Mouse (Mus musculus): ENCODE measurements around the gene Ston1. TPM values are rescaled to one million over a fixed set of nuclear protein-coding genes. Genes with fewer than 3 reads are reported as not detected.
A peak's percentile ranks its signal among the peaks of the same experiment; 100 is the strongest.

Ston1 gene
- polyA plus RNA-seq (2011; ENCODE audit: insufficient read length, low read depth, missing spikeins), result 88.3 and 103 TPM in 2 replicates

DNA sequence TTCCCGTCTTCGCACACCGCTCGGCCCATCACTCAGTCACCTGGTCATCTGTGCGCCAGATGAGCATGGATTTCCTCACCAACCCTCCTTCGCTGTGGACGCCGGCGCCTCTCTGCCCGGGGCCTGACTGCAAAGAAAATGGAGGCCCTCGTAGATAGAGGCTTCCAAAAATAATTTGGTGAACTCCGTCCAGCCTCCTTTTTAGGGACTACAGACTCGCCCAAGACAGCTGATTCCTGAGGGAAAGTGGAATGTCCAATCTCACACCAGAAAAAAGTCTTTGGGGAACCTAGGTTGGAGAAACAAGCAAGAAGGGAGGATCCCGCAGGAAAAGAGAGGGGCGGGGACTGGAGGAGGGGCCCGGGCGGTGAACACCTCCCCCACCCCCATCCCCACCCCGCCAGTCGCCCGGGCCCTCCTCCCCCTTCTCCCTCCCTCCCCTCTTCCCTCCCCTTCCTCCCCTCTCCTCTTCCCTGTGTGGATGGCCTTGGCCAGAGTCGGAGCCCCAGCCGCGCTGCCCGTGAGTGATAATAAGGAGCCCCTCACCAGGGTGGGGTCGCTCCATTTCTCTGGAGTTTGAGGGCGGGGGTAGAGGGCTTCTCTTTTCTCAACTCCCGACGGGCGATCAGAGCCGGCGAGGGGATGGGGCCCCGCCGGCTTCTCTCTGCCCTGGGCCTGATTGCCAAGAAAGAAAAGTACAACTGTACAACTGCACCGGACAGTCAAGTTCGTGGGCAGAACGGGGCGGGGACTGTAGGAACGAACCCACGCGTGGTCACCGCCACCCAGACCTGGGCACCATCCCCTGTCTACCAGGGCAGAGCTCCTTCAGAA lies at the start of gene Ston1:
Gene Ston1 (plus strand): TSS at position 463 of the 834 bp plus-strand sequence.
- Histone ChIP-seq H3K4me1 (ENCODE audit: control insufficient read depth, insufficient read depth, low read length) (peaks cover 9% of the 10 kb centered on the region; the same call in 1 of the 2 replicates), H3K4me3 (ENCODE audit: insufficient read depth, low read length) (peak within 1 kb of the TSS; percentile 89), H3K27ac (ENCODE audit: insufficient read depth, low read length) (peak within 1 kb of the TSS; percentile 90)
- TF ChIP-seq POLR2A (IDR thresholded peaks at IDR 0.05; ENCODE audit: low read depth, low read length), result peak; percentile 72
- no peak; the same call in 1 of the 2 replicates for TF ChIP-seq CTCF (IDR thresholded peaks at IDR 0.05; ENCODE audit: borderline replicate concordance, insufficient read depth, low read length)

DNA sequence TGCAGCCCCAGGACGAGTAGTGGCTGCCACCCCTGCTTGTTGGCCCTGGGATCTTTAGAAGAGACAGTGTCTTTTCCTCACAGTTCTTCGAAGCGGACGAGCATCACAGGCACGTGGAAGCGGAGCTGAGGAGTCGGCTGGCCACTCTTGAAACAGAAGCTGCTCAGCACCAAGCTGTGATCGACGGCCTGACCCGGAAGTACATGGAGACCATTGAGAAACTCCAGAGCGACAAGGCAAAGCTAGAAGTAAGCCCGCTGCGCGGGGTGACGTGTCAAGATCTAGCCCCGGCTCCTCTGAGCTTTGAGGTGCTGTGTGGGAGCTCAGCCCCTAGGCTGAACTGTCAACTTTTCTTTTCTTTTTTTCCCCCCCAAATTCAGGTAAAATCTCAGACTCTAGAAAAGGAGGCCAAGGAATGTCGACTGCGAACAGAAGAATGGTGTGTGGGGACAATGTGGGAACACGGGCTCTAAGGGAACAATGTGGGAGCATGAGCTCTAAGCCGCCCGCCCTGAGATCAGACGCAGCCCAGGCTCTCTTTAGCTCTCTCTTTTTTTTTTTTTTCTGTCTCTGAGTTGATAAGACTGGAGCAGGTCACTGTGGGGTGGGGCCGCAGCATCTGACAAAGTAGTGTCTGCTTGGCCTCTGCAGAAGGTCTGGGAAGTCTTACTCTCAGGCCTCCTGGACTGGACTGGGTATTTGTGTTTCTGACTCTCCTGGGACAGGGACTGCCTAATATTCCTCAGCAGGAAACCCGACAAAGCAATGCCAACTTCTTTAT lies 47.9 kb upstream of the Ston1 start:
- TF ChIP-seq POLR2A (IDR thresholded peaks at IDR 0.05; ENCODE audit: low read depth, low read length), result no peak
- TF ChIP-seq CTCF (IDR thresholded peaks at IDR 0.05; ENCODE audit: borderline replicate concordance, insufficient read depth, low read length), result no peak
- Histone ChIP-seq H3K4me1 (ENCODE audit: control insufficient read depth, insufficient read depth, low read length) (0 out of 2 replicates have a peak, but pooled peaks cover 3% of the 10 kb centered on the region), H3K27ac (ENCODE audit: insufficient read depth, low read length) (no peak overlapping the region), H3K4me3 (ENCODE audit: insufficient read depth, low read length) (no peak overlapping the region)

DNA sequence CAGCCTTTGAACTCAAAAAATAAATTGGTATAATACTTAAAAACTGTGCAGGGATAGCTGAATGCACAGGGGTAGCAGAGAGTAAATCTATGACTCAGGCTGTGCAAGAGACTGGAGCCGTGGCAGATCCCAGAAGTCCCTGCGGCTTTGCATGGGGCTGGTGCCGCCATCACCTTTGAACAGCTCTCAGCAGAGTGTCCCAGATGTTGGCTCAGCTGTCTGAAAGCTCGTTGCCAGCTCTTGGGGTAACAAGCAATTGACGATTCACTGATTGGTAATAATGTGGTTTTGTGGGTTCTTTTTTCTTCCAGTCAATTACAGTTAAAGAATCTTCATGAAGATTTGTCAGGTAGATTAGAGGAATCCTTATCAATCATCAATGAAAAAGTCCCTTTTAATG lies 47.1 kb upstream of the Ston1 start:
- TF ChIP-seq POLR2A (IDR thresholded peaks at IDR 0.05; ENCODE audit: low read depth, low read length) (no peak), CTCF (IDR thresholded peaks at IDR 0.05; ENCODE audit: borderline replicate concordance, insufficient read depth, low read length) (no peak)
- H3K4me1 ChIP-seq (ENCODE audit: control insufficient read depth, insufficient read depth, low read length), result 0 out of 2 replicates have a peak, but pooled peaks cover 3% of the 10 kb centered on the region
- H3K4me3 ChIP-seq (ENCODE audit: insufficient read depth, low read length), result no peak overlapping the region
- no peak overlapping the region for H3K27ac ChIP-seq (ENCODE audit: insufficient read depth, low read length)

DNA sequence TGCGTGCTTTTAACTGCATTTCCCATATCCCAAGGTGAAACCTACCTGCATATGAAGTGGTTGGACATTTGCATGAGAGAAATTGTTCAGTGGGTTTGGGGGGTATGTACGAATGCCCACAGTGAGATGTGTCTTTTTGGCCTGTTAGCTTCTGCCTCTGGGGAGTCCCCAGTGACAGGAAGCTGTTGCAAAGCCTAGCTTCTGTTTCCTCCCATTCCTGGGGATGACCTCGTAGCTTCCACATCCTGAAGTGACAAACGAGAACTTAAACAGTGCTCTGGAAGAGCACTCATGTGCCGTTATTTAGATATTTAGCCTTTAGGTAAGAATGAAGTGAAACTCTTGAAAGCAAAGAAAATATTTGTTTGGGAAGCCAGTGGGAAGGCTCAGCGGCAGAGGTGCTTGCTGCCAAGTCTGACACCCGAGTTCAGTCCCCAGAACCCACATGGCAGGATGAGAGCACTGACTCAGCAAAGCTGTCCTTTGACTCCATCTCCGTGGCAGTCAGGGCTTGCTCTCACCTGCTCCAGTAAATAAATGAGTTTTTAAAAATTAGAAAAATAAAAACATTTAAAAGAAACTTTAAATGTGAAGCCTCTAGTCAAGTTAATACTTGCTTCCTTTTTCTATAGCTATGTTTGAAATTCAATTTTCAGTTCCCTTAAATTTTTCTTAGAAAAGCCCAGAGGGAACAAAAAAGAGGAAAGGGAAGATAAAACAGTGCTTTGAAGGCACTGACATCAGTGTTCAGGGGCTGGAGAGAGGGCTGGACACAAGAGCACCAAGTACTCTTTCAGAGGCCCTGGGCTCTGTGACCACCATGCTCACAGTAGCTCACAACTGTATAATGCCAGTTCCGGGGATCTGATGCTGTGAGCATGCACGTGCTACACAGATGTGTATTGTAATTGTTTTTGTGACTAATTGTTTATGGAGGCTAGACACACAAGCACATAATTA lies 46.2 kb upstream of the Ston1 start:
- no peak overlapping the region for H3K4me3 ChIP-seq (ENCODE audit: insufficient read depth, low read length)
- H3K27ac ChIP-seq (ENCODE audit: insufficient read depth, low read length), result no peak overlapping the region
- TF ChIP-seq POLR2A (IDR thresholded peaks at IDR 0.05; ENCODE audit: low read depth, low read length) (no peak), CTCF (IDR thresholded peaks at IDR 0.05; ENCODE audit: borderline replicate concordance, insufficient read depth, low read length) (no peak)
- H3K4me1 ChIP-seq (ENCODE audit: control insufficient read depth, insufficient read depth, low read length), result 0 out of 2 replicates have a peak, but pooled peaks cover 3% of the 10 kb centered on the region

DNA sequence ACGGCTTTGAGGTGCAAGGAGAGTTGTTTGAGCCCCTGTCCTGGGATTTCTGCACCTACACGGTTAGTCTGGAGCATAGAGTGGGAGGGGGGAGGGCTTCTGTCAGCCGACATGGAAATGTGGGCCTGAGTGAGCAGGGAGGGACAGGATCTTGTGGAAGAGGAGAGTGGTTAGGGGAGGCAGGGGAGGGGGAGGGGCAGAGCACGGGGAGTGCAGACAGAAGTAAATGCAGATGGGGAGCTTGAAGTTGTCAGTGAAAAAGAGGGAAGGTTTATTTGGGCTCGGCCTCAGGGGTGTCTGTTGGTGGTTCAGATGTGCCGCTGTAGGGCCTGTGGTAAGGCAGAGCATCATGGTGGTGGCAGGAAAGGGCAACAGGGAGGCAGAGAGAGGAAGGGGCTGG lies 44.9 kb upstream of the Ston1 start:
- H3K4me1 ChIP-seq (ENCODE audit: control insufficient read depth, insufficient read depth, low read length), result 0 out of 2 replicates have a peak, but pooled peaks cover 3% of the 10 kb centered on the region
- TF ChIP-seq POLR2A (IDR thresholded peaks at IDR 0.05; ENCODE audit: low read depth, low read length) (no peak), CTCF (IDR thresholded peaks at IDR 0.05; ENCODE audit: borderline replicate concordance, insufficient read depth, low read length) (no peak)
- no peak overlapping the region for H3K4me3 ChIP-seq (ENCODE audit: insufficient read depth, low read length)
- no peak overlapping the region for H3K27ac ChIP-seq (ENCODE audit: insufficient read depth, low read length)

DNA sequence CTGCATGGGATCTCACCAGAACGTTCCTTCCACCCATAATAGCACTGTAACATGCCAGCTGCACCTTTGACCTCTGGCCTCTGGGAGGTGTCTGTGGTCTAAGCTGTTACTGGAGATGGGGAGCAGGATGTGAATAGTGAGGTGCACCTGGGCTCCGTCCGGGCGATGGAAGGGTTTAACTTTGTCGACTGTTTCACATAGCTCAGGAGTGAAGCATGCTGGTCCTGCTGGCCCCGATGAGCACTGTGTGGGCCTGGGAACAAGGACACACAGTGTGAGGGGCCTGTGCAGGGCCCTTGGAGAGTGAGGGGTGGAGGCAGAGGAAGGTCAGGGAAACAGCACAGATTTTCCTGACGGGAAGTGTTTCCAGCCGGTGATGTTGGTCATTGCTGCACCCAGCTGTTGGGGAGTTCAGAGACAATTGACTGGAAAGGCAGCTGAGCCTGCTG lies 44.5 kb upstream of the Ston1 start:
- TF ChIP-seq CTCF (IDR thresholded peaks at IDR 0.05; ENCODE audit: borderline replicate concordance, insufficient read depth, low read length) (no peak), POLR2A (IDR thresholded peaks at IDR 0.05; ENCODE audit: low read depth, low read length) (no peak)
- Histone ChIP-seq H3K4me1 (ENCODE audit: control insufficient read depth, insufficient read depth, low read length) (0 out of 2 replicates have a peak, but pooled peaks cover 3% of the 10 kb centered on the region), H3K27ac (ENCODE audit: insufficient read depth, low read length) (no peak overlapping the region), H3K4me3 (ENCODE audit: insufficient read depth, low read length) (no peak overlapping the region)

DNA sequence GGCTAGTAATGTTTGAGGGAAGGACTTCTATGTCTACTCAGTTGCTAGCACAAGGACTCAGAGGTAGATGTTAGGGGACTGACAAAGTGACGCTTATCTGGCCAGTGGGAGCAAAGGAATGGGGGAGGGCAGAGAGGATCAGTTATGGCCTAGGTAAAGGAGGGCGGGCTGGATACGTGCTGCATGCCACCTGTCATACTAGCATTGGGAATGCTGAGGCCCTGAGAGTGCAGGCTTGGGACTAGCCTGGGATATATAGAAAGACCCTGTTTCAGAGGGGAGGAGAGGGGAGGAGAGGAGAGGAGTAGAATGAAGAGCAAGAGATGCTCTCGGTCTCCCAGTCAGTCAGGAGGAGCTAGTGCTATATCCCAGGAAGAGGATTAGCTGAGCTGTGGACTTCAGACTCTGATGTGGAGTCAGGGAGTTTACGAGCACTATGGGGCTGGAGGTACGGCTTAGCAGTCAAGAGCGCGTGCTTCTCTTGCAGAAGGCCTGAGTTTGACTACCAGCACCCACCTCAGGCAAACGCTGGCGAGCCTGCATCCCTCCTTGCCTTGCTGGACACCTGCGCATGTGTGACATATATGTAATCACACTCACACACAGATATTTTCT lies 43.9 kb upstream of the Ston1 start:
- TF ChIP-seq CTCF (IDR thresholded peaks at IDR 0.05; ENCODE audit: borderline replicate concordance, insufficient read depth, low read length) (no peak), POLR2A (IDR thresholded peaks at IDR 0.05; ENCODE audit: low read depth, low read length) (no peak)
- Histone ChIP-seq H3K4me3 (ENCODE audit: insufficient read depth, low read length) (no peak overlapping the region), H3K27ac (ENCODE audit: insufficient read depth, low read length) (no peak overlapping the region), H3K4me1 (ENCODE audit: control insufficient read depth, insufficient read depth, low read length) (0 out of 2 replicates have a peak, but pooled peaks cover 3% of the 10 kb centered on the region)

DNA sequence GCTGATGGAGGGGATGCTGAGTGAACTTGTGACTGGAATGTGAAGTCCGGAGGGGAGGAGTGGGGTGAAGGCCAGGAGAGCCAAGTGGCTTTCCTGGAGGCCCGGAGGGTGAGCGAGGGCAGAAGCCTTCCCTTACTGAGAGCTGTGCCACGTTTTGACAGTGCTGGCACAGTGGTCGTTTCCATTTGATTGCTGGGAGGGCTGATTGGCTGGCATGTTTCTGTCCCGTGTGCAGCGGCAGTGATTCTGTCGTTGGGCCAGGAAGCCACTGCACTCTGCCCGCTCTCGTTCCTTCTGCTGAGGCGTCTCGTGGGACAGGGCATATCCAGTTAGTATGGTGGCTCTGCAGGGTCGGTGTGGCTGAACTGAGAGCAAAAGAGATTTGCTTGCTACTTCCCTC lies 41.3 kb upstream of the Ston1 start:
- Histone ChIP-seq H3K27ac (ENCODE audit: insufficient read depth, low read length) (no peak overlapping the region), H3K4me3 (ENCODE audit: insufficient read depth, low read length) (no peak overlapping the region), H3K4me1 (ENCODE audit: control insufficient read depth, insufficient read depth, low read length) (no peaks in the 10 kb centered on the region)
- TF ChIP-seq POLR2A (IDR thresholded peaks at IDR 0.05; ENCODE audit: low read depth, low read length), result no peak
